Comparison of ENCODE assay signal across 8 mouse cellular contexts in genomic region chr2:61454311-61454728, GRCm38 (mm10).
A peak's percentile ranks its signal among the peaks of the same experiment; 100 is the strongest.
DNase-seq lines count a peak whose midpoint lies in the region; ATAC-seq lines count a peak whose summit lies in the region.

No protein-coding gene starts in this region.

- H3K4me3 ChIP-seq in hindbrain, embryonic 14.5 days (replicated peaks; ENCODE audit: low read length), result peak overlapping the region; percentile 17

- 4% methylated on average over 12 of the region's 12 CpGs for WGBS in hindbrain, embryonic 14.5 days

- no peaks in the 10 kb centered on the region for H3K27me3 ChIP-seq in hindbrain, embryonic 14.5 days (ENCODE audit: control insufficient read depth, insufficient read depth, low read length)

- no peaks in the 10 kb centered on the region for H3K9me3 ChIP-seq in hindbrain, embryonic 14.5 days (ENCODE audit: control insufficient read depth, low read length)

- no peaks in the 10 kb centered on the region for H3K4me1 ChIP-seq in hindbrain, embryonic 14.5 days (replicated peaks; ENCODE audit: control insufficient read depth, insufficient read depth, low read length)

- H3K27ac ChIP-seq in hindbrain, embryonic 14.5 days, result peak overlapping the region; percentile 23

- H3K36me3 ChIP-seq in hindbrain, embryonic 14.5 days (replicated peaks; ENCODE audit: control insufficient read depth, insufficient read depth), result no peaks in the 10 kb centered on the region

- peak; percentile 82 for ATAC-seq in hindbrain, embryonic 14.5 days (ENCODE audit: low FRiP score)

- peak overlapping the region; percentile 46 for H3K4me2 ChIP-seq in hindbrain, embryonic 14.5 days (replicated peaks)

- peak; percentile 80 for DNase-seq in Muller cell, postnatal 12 days (ENCODE audit: inconsistent ontology term)
- peak; percentile 73 for DNase-seq in cerebellum, adult 9-11 months
- DNase-seq in frontal cortex, postnatal 25 days (ENCODE audit: low spot score in 2 of 2), result peak; percentile 85
- peak; percentile 97 for DNase-seq in hindbrain, embryonic 14.5 days (ENCODE audit: low spot score)
- peak; percentile 84 to 93 for DNase-seq in layer of hippocampus, postnatal 25 days (ENCODE audit: extremely low spot score in 1 of 2, low spot score in 1 of 2)
- peak; percentile 85 for DNase-seq in lung, postnatal 25 days (ENCODE audit: low spot score)
- DNase-seq in retina, postnatal 1 day, result peak; percentile 90
- DNase-seq in thymus, postnatal 4 days, result peak; percentile 85

- peak overlapping the region; percentile 22; the same call in 1 of the 2 replicates for H3K9ac ChIP-seq in hindbrain, embryonic 14.5 days

Comparison
In these comparisons a context has a peak if more than half of its experiments do, and no peak if none do; other contexts are left out.
1. Peak in every context shown above with its lines: DNase-seq, ATAC-seq, H3K4me3 ChIP-seq and H3K27ac ChIP-seq.